Mouse (Mus musculus) right cerebral cortex, adult 18-20 months (tissue): ENCODE measurements around the gene Ccdc62.

Experiments
- DNase-seq: peaks from one replicate; pipeline ENCODE4 v3.0.0; 2022; ENCODE audit warnings: mixed read lengths

The Ccdc62 gene

GRCm38 (mm10) chr5:124005591-124005990 is 75.1 kb downstream of the Ccdc62 start:
- DNase-seq: no peak

- DNase-seq: no peak
Measured at GRCm38 (mm10) chr5:124006082-124006873, 75.8 kb downstream of the Ccdc62 start.

GRCm38 (mm10) chr5:124006891-124007491 is 76.5 kb downstream of the Ccdc62 start:
- DNase-seq: no peak

- DNase-seq: no peak
Measured at GRCm38 (mm10) chr5:124010077-124010476, 79.6 kb downstream of the Ccdc62 start.

GRCm38 (mm10) chr5:124010910-124011655 is 80.6 kb downstream of the Ccdc62 start:
- DNase-seq: no peak

- DNase-seq: no peak
Measured at GRCm38 (mm10) chr5:124011927-124012326, 81.4 kb downstream of the Ccdc62 start.

GRCm38 (mm10) chr5:124012885-124013284 is 82.4 kb downstream of the Ccdc62 start:
- no peak for DNase-seq

- no peak for DNase-seq
Measured at GRCm38 (mm10) chr5:124013747-124014146, 83.3 kb downstream of the Ccdc62 start.

- no peak for DNase-seq
Measured at GRCm38 (mm10) chr5:124014180-124014579, 83.7 kb downstream of the Ccdc62 start.

GRCm38 (mm10) chr5:124014791-124015251 is 84.3 kb downstream of the Ccdc62 start:
- DNase-seq: no peak

- DNase-seq: no peak
Measured at GRCm38 (mm10) chr5:124015727-124016126, 85.2 kb downstream of the Ccdc62 start.

- DNase-seq: no peak
Measured at GRCm38 (mm10) chr5:124016291-124016821, 85.9 kb downstream of the Ccdc62 start.

- DNase-seq: no peak
Measured at GRCm38 (mm10) chr5:124017941-124018340, 87.5 kb downstream of the Ccdc62 start.

GRCm38 (mm10) chr5:124018651-124019050 is 88.2 kb downstream of the Ccdc62 start:
- no peak for DNase-seq
